Mouse (Mus musculus): Measurements from ENCODE around the gene Ppm1h.

Ppm1h gene

GRCm38 (mm10) chr10:122678541-122679436 lies at the start of gene Ppm1h:
Ppm1h (plus strand) TSS chr10:122678762.
- peak; percentile 57 for DNase-seq (ENCODE audit: low read depth, low spot score)

GRCm38 (mm10) chr10:122629003-122629402 lies 49.6 kb upstream of the Ppm1h start:
- DNase-seq (ENCODE audit: low read depth, low spot score): no peak

GRCm38 (mm10) chr10:122639879-122640278 lies 38.7 kb upstream of the Ppm1h start:
- no peak for DNase-seq (ENCODE audit: low read depth, low spot score)

- no peak for DNase-seq (ENCODE audit: low read depth, low spot score)
Measured at GRCm38 (mm10) chr10:122641263-122641795, 37.2 kb upstream of the Ppm1h start.

GRCm38 (mm10) chr10:122642125-122642524 lies 36.4 kb upstream of the Ppm1h start:
- no peak for DNase-seq (ENCODE audit: low read depth, low spot score)

- DNase-seq (ENCODE audit: low read depth, low spot score): no peak
Measured at GRCm38 (mm10) chr10:122651932-122652331, 26.6 kb upstream of the Ppm1h start.

- no peak for DNase-seq (ENCODE audit: low read depth, low spot score)
Measured at GRCm38 (mm10) chr10:122652578-122652977, 26.0 kb upstream of the Ppm1h start.

- DNase-seq (ENCODE audit: low read depth, low spot score): no peak
Measured at GRCm38 (mm10) chr10:122665652-122666051, 12.9 kb upstream of the Ppm1h start.

GRCm38 (mm10) chr10:122671253-122671652 lies 7.3 kb upstream of the Ppm1h start:
- DNase-seq (ENCODE audit: low read depth, low spot score): no peak

GRCm38 (mm10) chr10:122672044-122672443 lies 6.5 kb upstream of the Ppm1h start:
- DNase-seq (ENCODE audit: low read depth, low spot score): no peak

- DNase-seq (ENCODE audit: low read depth, low spot score): no peak
Measured at GRCm38 (mm10) chr10:122679437-122680045, 979 bp downstream of the Ppm1h start.

GRCm38 (mm10) chr10:122680387-122681084 lies 2.0 kb downstream of the Ppm1h start:
- no peak for DNase-seq (ENCODE audit: low read depth, low spot score)

- no peak for DNase-seq (ENCODE audit: low read depth, low spot score)
Measured at GRCm38 (mm10) chr10:122681085-122681408, 2.5 kb downstream of the Ppm1h start.

- no peak for DNase-seq (ENCODE audit: low read depth, low spot score)
Measured at GRCm38 (mm10) chr10:122683819-122684330, 5.3 kb downstream of the Ppm1h start.

GRCm38 (mm10) chr10:122685297-122685696 lies 6.7 kb downstream of the Ppm1h start:
- DNase-seq (ENCODE audit: low read depth, low spot score): no peak

GRCm38 (mm10) chr10:122685836-122686531 lies 7.4 kb downstream of the Ppm1h start:
- no peak for DNase-seq (ENCODE audit: low read depth, low spot score)

- no peak for DNase-seq (ENCODE audit: low read depth, low spot score)
Measured at GRCm38 (mm10) chr10:122690698-122691097, 12.1 kb downstream of the Ppm1h start.

GRCm38 (mm10) chr10:122693158-122693777 lies 14.7 kb downstream of the Ppm1h start:
- DNase-seq (ENCODE audit: low read depth, low spot score): no peak

GRCm38 (mm10) chr10:122693911-122694618 lies 15.5 kb downstream of the Ppm1h start:
- no peak for DNase-seq (ENCODE audit: low read depth, low spot score)

GRCm38 (mm10) chr10:122696335-122696734 lies 17.8 kb downstream of the Ppm1h start:
- DNase-seq (ENCODE audit: low read depth, low spot score): no peak

All from retina, adult 2 months (tissue).